Mouse (Mus musculus): Measurements from ENCODE around the gene Tdrd9.
A peak's percentile ranks its signal among the peaks of the same experiment; 100 is the strongest.
"Not testable (repeated sequence)": the region's sequence is repeated elsewhere in the genome, so short reads cannot be mapped to it uniquely, and the experiment has no call there.

Tdrd9 gene

DNA sequence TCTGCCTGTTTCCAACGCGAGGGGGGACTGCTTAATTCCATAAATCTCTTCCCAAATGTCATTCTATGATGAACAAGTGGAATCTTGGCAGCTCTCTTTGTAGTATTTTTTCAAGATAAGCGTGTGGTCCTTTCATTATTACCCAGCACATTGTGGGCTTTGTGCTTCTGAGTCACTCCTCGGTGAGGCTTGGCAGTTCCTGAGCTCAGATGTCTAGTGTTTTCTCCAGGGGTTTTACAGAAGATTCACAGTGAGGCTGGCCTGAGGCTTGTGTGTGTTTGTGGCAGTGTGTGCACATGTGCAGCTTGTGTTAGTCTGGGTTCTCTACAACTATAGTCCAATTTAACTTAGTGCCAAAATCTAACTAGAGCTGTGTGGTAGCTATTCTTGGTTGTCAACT, 56.0 kb downstream of the Tdrd9 start:
- DNase-seq (ENCODE audit: low spot score), result no peak

DNA sequence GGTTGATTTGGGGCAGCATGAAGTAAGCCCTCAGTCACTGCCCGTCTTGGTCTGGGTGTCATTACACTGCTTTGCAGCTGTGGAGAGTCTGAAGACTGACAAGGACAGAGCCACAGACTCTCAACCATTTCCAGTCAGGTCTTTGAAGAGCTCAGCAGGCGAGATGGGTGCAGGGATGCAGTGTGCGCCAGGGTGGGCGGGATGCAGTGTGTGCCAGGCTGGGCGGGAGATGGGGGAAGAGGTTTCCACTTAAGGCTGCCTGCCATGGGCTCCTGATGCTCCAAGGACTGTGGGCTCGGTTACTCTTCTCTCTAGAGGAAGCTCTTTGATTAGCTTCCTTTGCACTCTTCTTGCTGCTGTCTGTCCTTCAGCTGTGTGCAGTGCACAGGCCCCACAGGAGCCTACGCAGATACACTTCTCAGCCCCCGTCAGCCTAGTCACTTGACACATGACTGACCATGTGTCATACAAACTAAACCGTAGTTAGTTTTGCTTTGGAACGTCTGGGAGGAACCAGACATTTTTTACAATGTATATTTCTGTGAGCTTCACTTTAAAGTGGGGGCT, 62.1 kb downstream of the Tdrd9 start:
- no peak for DNase-seq (ENCODE audit: low spot score)

DNA sequence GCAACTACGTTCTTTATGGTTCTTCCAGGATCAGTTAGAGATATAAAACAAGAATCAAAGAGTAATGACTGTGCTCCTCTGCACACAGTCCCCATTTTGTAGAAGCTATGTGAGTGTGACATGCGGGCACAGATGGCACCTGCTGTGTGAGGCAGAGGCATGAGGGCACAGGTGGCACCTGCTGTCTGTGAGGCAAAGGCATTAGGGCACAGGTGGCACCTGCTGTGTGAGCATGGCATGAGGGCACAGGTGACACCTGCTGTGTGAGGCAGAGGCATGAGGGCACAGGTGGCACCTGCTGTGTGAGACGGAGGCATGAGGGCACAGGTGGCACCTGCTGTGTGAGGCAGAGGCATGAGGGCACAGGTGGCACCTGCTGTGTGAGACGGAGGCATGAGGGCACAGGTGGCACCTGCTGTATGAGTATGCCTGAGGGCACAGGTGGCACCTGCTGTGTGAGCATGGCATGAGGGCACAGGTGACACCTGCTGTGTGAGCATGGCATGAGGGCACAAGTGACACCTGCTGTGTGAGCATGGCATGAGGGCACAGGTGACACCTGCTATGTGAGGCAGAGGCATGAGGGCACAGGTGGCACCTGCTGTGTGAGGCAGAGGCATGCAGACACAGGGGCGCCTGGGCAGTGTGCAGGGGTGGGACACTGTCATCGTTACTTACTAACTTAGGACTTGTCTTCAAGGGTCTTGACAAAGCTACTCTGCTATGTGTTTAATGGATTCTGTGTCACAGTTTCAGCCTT, 64.2 kb downstream of the Tdrd9 start:
- DNase-seq (ENCODE audit: low spot score), result not testable (repeated sequence)

DNA sequence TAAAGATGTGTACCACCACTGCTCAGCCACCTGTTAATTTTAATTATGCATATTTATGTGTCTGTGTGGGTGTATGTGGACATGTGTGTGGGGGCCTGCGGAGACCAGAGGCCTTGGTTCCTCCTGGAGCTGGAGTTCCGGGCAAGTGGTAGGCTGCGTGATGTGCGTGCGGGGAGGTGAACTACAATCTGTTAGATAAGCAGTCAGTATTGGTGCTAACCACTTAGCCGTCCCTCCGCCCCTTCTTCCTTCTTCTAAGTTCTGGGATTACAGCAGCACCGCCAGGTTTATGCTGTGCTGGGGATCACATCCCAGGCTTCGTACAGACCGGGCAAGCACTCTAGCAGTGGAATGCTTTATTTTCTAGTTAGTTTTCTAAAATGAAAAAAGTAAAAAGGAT, 67.1 kb downstream of the Tdrd9 start:
- DNase-seq (ENCODE audit: low spot score), result no peak

DNA sequence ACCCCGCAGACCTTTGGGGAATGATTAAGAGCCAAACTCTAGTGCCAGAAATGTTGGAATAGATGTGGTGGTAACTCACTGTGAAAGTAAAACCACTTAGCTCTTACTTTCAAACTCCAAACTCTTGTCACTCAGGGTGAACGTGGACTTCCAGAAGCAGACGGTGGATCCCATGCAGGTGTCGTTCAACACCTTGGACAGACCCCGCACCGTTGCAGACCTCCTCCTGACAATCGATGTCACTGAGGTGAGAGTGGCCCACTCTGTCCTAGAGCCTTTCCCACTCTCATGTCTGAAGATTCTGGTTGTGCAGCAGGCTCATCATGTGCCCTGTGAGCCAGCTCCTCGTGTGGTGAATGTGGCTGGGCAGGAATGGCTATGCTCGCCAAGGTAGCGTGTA, 67.8 kb downstream of the Tdrd9 start:
- no peak for DNase-seq (ENCODE audit: low spot score)

GRCm38 (mm10) chr12:112042681-112043080, 71.3 kb downstream of the Tdrd9 start:
- DNase-seq (ENCODE audit: low spot score), result no peak

DNA sequence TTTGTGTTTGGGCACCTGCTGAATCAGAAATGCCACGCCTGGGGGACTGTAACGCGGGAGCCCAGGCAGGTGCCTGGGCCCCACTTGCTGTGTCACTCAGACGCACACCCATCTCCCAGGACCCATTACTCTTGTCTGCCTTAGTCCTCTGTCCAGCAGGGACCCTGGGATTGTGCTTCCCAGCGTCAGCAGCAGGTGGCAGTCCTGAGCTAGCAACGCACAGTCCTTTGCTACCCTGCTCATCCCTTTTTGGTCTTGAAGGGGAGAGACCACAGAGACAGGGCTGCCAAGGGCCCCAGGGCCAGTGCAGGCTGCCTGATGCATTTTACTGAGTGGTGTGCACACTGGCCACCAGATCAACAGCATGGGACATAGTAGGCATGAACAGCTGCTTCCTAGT, 106.3 kb downstream of the Tdrd9 start:
- DNase-seq (ENCODE audit: low spot score), result peak; percentile 78

- DNase-seq (ENCODE audit: low spot score), result no peak
Measured at GRCm38 (mm10) chr12:112079911-112080310, 108.6 kb downstream of the Tdrd9 start.

GRCm38 (mm10) chr12:112080911-112081310, 109.6 kb downstream of the Tdrd9 start:
- no peak for DNase-seq (ENCODE audit: low spot score)

DNA sequence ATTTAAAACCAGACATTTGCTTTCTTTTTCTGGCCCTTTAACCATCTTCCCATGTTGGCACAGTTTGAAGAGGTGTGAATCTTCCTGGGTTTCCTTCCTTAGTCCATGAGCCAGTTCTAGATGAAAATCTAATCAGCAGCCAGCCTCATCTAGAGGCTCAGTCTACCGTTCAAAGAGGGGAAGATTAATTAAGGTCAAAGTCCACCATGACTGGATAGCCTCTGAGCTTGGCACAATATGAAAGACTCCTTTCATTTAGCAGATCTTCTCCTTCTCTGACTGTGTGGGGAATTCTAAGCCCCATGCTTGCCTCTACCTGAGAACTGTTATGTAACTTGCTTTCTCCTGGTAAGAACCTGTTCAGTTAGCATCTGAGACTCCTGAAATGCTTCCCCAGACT, 110.9 kb downstream of the Tdrd9 start:
- no peak for DNase-seq (ENCODE audit: low spot score)

DNA sequence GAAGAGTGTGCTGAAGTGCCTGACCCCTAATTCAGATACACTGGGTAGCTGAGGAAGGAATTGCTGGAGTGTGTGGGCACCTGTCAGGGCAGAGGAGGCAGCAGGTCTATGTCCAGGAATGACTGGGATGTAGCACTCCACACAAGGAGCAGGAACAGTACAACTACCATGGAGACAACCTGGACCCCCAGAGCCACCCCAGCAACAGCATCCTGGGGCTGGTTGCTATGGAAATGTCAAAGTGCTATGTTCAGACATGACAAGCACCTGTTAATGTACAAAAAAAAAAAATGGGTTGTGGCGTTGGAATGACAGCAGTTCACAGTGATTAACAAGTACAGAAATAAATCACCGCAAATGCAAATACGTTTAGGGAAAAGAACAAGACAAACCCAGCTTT, 114.9 kb downstream of the Tdrd9 start:
- no peak for DNase-seq (ENCODE audit: low spot score)

GRCm38 (mm10) chr12:112086726-112087125, 115.4 kb downstream of the Tdrd9 start:
- no peak for DNase-seq (ENCODE audit: low spot score)

GRCm38 (mm10) chr12:112088609-112089324, 117.4 kb downstream of the Tdrd9 start:
- no peak for DNase-seq (ENCODE audit: low spot score)

DNA sequence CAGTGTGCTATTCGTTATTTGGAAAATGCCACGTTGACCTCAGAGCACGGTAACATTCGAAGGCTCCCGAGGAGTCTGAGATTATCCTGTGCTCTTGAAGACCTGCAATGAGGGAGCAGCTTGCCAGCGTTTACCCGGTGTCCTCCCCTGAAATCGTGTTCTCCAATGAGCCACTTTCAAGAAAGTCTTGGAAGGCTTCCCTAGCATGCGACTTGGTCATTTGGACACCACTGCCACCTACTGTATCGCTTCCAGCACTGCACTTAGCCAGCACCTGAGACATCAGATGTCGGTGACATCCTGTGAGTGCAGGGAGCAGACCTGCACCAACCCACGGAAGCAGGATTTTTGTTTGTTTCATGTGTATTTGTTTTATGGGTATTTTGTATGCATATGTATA, 119.7 kb downstream of the Tdrd9 start:
- peak; percentile 73 for DNase-seq (ENCODE audit: low spot score)

DNA sequence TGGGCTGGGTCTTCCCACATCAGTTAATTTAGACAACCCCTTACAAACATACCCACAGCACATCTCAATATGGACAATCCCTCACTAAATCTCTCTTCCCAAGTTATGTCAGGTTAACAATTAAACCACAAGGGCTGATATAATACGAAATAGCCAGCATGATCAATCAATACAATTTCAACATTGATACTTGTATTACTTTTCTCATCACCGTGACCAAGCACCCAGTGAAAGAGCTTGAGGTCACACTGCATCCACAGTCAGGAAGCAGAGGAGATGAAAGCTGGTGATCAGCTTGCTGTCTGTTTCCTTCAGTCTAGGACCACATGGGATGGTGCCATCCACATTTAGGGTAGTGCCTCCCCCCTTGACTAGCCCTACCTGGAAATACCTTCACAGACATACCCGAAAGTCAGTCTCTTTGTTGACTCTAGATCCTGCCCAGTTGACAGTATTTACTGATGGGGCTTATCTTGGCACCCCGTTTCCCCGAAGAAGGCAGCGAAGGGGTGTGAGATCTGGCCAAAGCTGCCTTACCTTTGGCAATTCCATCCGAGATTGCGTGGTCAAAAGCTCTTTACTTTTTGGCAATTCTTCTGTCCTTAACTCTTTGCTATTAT, 123.0 kb downstream of the Tdrd9 start:
- no peak for DNase-seq (ENCODE audit: low spot score)

DNA sequence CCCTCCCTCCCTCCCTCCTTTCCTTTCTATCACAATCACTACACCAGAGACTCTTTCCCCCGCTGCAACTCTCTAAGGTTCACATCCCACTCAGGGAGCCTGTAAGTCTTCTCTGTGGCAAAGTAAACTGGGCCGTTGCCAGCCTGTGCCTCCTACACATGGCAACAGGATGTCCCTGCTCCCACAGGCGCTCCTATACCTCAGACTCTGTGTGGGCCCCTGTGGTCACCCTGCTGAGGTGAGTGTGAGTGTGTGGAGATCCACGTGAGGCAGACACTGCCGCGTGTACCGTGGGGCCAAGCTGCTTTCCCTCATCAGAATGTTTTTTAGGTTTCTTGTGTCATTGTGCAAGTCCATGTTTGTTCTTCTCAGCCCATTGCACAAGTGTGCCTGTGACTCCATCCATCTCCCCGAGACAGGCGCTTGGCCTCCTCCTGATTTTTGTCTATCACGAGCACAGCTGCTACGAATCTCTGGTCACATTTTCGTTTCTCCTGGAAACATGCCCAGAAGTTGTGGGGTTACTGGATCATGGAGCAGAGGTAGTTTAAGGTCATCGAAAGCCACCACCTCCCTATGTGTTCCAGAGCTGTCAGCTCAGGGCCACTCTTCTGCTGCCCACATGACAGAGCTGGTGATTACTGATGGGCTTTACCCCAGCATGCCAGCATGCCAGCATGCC, 124.8 kb downstream of the Tdrd9 start:
- peak; percentile 24 for DNase-seq (ENCODE audit: low spot score)

DNA sequence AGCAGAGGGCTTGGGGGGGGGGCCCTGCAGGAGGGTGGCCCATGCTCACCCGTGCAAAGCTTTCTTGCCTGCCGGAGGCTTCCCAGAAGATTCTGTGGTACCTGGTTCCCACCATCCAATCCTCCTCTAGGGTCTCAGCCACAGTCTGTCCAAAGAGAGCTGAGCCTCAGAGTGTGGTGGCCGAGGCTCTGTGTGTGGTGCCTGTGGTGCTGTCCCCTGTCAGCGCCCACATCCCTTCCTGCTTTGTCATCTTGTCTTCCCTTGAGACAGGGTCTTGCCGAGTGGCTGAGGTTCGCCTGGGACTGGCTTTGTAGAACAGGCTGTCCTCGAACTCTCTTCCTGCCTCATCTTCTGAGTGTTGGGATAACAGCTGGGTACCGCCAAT, 125.4 kb downstream of the Tdrd9 start:
- DNase-seq (ENCODE audit: low spot score), result no peak

DNA sequence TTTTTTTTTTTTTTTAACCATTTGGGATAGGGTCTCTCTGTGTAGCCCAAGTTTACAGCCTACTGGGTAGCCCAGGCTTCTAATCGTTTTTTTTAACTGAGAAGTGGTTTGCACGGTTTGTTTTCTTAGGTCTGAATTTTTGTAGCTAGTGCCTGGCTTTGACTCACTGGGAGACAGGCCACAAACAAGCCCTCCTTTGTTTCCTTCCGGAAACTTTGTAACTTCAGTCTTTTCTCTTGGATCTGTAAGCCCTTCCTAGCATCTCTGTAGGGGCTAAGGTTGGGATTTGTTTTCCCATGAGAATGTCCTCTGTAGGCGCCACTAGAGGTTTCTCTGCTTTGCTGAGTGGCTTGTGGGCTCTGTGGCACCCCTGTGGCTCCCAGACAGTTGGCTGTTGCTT, 128.7 kb downstream of the Tdrd9 start:
- DNase-seq (ENCODE audit: low spot score), result no peak

- peak; percentile 15 for DNase-seq (ENCODE audit: low spot score)
Measured at GRCm38 (mm10) chr12:112101045-112101444, 129.7 kb downstream of the Tdrd9 start.

DNA sequence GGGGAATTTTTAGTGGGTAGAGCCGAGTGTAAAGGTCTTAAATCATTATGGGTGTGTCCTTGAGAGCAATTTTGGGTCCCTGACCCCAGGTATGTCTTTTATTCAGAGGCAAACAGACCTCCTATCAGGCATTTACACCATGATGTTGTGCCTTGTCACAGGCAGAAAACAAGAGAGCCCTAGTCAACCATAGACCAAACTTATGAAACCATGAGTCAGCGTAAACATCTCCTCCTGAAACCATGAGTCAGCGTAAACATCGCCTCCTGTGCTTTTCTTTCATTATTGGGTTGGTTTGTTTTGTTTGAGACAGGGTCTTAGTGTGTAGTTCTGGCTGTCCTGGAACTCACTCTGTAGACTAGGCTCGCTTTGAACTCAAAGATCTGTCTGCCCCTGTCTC, 131.8 kb downstream of the Tdrd9 start:
- no peak for DNase-seq (ENCODE audit: low spot score)

- DNase-seq (ENCODE audit: low spot score), result no peak
Measured at GRCm38 (mm10) chr12:112104890-112105289, 133.5 kb downstream of the Tdrd9 start.

DNA sequence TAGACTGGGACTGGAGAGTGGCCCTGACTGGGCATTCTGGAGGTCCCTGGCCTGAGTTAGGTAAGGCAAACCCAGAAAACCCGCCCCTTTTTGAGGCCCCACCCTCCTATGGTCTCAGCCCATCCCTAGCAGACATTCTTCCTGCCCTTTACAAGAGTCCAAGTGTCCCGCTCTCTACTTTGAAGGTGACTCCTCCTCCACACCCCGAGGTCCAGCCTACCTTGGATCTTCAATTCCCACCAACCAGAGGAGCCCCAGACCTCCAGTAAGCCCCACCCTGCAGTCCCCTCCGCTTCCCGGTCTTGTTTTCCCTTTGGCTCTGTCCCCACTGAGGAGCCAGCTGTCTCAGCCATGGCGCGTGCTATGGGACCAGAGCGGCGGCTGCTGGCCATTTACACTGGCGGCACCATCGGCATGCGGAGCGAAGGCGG, 135.2 kb downstream of the Tdrd9 start, which contains the start of gene Aspg:
Gene Aspg, plus strand, starts transcription at position 139 of the 431 bp plus-strand sequence.
- DNase-seq (ENCODE audit: low spot score), result no peak

Data from layer of hippocampus, adult 11-12 months (tissue).